Mouse (Mus musculus): ENCODE results near the gene Eng. TPM values are rescaled to one million over a fixed set of nuclear protein-coding genes. Genes with fewer than 3 reads are reported as not detected.
A peak's percentile ranks its signal among the peaks of the same experiment; 100 is the strongest.

The Eng gene
- total RNA-seq, 2 experiments from 2014 or later = 55.3 to 60.1 TPM

DNA sequence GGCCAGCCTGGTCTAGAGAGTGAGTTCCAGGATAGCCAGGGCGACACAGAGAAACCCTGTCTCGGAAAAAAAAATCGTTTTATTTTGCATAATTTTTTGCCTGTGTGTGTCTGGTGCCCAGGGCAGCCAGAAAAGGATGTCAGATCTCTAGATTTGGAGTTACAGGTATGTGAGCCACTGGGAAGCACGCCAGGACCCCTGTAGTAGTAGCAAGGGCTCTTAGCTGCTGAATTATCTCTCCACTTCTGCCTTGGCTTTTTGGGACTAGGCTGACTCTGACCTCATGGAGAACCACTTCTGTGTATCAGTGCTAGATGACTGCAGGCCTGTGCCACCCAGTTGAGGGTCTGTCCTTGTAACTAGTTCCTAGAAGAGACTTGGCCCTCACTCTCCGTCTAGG lies 4.6 kb upstream of the Eng start:
- no peak for DNase-seq (ENCODE audit: low spot score in 2 of 2)

DNA sequence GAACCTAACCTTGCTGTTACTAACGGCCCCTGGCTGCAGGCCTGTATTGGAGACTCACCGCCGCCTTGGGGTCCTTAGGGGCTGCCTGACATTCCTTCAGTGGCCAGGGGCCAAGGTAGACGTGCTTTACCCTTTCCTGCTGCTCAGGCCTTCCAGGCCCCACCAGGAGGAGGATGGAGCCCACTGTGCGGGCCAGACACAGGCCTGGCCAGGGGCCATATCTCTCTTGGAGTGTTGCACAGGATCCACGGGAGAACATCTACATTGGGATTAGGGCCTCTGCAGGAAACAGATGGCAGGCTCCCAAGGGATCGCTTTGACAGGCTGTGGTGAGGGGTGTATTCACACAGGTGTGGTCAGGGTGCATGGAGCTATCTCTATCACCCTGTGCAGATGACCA lies 3.6 kb upstream of the Eng start:
- peak in 1 of 2 experiments; percentile 50 for DNase-seq (ENCODE audit: low spot score in 2 of 2)

DNA sequence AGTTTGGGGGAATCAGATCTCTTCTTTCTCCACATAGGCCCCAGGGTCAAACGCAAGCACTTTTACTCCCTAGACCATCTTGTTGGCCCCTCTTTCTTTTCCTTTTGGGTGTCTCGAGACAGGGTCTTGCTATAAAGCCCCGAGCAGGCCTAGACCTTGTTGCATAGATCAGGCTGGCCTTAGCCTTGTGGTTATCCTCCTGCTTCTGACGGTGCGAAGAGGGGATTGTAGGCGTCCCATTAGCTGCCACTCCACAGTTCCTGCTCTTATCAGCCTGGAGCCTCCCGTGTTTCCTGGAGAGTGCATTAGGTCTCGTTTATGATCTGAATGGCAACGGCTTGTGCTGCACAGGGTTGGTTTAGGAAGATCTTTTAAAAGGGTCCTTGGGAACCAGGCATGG lies 2.3 kb upstream of the Eng start:
- DNase-seq (ENCODE audit: low spot score in 2 of 2) = no peak

DNA sequence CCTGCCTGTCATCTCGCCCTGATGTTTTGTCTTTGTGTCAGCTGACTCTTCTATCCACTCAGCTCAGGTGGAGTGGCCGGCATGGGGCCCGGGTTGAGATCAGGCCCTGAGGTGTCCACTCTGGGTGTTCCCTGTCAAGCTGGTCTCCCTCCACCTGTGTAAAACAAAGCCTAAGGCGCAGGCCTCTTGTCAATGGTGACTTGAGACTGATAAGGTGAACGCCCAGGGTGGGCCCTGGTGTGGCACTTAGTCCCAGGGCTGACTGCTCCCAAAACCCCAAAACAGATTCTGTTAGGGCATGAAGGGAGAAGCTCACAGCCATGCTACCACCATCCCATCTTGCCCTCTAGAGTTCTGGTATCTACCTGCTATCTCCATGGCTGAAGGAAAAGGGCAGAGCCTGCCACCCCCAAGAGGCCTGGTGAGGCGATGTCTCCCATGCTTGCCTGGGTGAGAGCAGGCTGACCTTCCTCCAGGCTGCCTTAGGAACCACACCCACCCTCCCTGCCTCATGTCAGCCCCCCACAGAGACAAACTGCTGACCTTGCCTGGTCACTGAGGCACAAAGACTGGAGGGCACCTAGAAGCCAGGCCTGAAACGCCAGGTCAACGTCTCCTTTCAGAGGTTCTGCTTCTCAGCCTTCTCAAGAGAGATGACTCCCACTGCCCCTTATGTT lies 1.5 kb upstream of the Eng start:
- no peak for DNase-seq (ENCODE audit: low spot score in 2 of 2)

DNA sequence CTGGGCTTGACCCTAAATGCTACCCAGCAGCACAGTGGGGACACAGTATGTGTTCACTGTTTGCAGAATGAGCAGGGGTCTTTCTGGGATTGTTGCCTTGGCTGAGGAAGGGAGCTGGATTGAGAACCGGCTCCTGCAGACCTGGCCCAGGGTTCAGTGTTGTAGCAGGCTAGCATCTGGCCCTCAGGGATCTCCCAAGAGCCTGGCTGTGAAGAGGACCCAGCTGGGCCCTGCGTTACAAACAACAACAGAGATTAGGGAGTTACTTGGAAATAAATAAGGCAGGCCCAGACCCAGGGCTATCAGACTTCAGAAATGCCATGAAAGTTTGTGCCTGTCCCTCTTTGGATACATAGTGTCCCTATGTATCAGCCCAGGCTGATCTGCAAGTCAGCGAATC lies 748 bp upstream of the Eng start:
- no peak for DNase-seq (ENCODE audit: low spot score in 2 of 2)

DNA sequence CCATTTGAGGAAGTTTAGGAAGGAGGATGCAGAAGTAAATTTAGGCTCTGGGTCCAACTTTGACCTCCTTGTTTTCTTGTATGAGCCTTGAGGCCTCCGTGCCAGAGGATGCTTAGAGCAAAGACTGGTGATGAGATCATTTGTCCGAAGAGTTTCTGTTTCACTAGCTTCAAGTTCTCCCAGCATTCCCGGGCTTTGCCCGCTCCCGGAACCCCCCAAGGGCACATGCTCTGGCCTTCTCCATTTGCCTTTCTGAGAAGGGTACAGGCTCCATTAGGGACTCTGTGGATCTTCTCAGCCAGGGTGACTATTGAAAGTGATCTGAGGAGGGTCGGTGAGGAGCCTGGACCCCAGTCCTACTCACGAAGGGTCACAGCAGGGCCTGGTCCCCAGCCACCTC lies 971 bp downstream of the Eng start:
- no peak for DNase-seq (ENCODE audit: low spot score in 2 of 2)

DNA sequence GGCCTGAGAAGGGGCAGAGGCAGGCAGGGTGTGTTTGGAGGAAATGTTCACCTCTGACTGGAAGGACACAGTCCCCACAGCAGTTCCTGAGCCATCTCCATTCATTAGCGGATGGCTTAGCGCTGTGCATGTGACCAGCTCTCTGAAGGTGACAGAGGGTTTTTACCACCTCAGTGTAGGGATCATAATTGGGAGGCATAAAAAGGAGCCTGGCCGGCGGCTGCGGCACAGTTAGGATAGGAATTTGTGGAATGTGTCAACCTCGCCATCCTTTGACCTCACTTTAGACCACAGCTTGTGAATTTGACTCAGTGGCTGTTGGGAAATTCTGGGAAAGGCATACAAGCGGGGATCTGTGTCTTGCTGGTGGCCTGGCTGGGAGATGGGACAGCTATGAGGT lies 7.4 kb downstream of the Eng start:
- DNase-seq (ENCODE audit: low spot score in 2 of 2) = no peak

DNA sequence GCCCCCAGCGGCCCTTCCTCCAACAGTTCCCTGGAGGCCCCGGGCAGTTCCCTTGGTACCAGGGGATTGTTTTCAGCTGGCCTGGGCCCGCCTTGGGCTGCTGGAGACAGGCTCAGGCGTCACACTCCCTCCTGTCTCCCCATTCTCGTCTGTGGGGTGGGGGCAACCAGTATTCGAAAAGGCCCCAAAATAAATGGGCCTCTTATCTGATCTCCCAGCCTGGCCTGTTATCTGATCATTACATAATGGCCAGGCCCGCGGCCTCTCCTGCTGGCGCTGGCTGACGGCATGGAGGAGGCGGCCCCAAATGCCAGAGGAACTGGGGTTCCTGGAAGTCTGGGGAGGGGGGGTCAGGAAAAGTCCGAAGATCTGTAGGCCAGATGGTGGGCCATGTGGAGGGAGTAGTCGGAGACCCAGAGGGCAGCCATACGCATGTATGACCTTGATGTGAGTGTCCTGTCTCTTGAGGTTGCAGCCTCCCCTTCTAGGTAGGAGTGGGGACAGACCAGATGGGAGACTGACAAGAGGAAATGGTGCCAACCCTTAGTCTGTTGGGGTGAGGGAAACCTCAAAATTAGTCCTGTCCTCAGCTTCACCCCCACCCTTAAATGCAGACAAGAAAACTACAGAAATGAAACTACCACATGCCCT lies 8.5 kb downstream of the Eng start:
- DNase-seq (ENCODE audit: low spot score in 2 of 2) = no peak

DNA sequence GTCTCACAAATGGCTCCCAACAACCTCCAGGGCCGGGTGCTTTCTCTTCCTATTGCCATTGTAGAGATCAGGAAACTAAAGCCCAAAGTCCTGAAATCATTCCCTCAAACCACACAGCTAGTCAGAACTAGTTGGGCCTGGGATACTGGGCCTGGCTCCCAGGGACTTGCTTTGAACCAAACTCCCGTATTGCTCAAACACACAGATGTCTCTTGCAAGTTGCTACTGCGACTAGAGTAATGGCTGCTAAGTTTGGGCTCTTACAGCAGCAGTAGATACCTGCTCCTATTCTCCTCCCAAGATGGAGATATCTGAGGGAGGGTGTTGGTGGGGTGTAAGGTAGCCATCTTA lies 9.0 kb downstream of the Eng start:
- no peak for DNase-seq (ENCODE audit: low spot score in 2 of 2)

DNA sequence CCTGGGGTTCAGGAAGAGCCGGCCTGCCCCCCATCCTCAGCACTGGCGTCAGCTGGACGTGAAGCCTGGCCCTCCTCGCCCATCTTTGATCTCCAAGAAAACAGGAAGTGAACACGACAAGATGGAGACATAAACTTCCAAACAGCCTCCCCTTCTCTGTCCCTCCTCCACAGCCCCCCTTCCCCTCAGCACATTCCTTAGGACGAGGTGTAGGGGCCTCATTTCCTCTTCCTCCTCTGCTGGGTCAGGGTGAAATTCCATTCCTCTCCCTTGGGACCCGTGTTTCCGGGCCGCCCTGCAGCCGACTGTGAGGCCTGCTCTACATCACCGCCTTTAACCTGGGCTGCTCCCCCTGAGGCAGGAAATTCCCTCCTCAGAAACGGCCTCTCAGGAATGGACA lies 9.4 kb downstream of the Eng start:
- DNase-seq (ENCODE audit: low spot score in 2 of 2) = no peak

DNA sequence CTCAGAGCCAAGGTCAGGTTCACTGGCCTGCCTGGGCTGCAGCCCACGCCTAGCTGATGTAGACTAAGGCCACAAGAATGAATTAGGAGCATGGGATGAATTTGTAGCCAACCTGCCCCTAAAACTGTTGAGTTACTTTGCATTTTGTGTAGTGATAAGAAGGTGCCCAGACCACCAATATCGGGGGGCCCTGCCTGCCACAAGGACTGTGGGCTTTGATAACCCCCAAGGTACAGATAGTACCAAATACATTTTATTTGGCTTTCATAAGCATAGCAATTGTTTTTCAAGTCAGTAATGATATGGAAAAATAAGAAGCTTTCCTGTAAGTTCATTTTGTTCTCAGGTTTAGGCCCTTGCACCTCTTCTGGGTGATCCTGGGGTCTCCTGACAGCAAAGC lies 12.5 kb downstream of the Eng start:
- DNase-seq (ENCODE audit: low spot score in 2 of 2) = no peak

DNA sequence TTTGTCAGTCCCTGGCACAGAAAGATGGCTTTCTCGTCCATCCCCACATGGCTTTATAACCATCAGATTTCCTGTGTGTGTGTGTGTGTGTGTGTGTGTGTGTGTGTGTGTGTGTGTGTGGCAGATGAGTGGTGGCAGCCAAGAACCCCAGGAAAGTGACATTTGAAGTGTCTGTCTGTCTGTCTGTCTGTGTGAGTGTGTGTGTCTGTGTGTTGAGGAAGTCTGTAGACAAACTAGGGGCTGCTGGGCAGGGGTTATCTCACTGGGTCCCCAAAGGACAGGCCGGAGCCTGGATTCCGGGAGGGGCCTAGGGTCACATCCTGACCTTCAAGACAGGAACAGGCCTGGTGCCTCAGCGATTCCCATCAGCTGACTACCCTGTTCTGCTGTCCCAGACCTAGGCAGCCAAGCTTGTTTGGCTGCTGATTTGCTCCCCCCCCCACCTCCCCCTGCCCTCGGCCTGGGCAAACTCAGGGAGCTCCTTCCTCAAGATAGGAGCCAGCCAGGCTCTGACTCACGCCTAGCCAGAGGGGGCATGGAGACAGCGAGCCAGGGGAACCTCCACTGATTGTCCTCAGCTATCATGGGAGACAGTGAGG lies 15.2 kb downstream of the Eng start:
- no peak for DNase-seq (ENCODE audit: low spot score in 2 of 2)

DNA sequence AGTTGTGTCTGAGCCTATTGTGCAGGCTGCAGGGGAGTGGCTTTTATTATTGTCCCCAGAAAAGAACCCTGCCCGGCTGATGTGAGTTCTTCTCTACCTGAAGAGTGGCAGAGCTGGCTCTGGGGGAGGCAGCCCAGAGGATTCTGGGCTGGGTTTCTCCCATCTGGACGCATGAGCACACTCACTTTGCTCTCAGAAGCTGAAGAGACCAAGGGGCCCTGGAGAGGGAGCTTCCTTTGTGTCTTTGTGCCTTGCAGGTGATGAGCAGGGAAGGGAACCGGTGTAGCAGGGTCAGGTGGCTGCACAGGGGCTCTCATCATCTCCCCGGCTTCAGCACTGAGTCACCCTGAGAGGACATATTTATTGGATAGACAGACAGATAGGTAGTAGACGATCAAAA lies 15.9 kb downstream of the Eng start:
- DNase-seq (ENCODE audit: low spot score in 2 of 2) = no peak

DNA sequence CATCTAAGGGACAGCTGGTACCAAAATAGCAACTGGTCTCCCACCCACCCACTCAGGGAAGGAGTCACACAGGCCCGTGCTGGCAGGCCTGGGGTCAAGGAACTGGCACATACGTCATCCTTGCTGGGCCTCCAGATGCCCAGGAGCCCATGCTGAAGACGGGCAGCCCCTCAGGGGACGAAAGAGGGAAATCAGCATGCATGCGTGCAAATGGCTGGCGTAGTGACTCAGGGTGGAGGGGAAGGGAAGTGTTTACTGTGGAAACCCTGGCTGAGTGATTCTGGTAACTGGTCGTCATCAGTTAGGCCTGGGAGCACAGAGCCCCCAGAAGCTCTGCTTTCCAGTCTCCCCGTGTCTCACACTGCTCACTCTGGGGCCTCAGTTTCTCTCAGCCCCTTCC lies 18.9 kb downstream of the Eng start:
- DNase-seq (ENCODE audit: low spot score in 2 of 2) = no peak

DNA sequence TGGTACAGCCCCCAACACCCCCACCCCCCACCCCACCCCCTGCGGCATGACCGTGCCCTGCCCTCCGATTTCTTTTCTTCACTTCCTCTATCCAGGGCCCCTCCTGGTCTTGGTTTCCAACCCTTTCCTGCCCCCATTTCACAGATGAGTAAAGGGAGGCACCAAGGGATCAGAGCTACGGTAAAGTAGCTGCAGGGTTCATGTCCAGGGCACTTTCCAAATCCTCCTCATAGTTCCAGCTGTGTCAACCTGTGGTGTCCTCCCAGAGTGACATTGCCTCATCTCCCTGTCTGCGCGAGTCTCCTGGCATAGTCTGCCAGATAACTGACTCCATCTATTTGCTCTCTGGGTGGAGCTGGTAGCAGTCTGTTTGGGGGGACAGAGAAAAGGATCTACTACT lies 19.5 kb downstream of the Eng start:
- DNase-seq (ENCODE audit: low spot score in 2 of 2) = no peak

DNA sequence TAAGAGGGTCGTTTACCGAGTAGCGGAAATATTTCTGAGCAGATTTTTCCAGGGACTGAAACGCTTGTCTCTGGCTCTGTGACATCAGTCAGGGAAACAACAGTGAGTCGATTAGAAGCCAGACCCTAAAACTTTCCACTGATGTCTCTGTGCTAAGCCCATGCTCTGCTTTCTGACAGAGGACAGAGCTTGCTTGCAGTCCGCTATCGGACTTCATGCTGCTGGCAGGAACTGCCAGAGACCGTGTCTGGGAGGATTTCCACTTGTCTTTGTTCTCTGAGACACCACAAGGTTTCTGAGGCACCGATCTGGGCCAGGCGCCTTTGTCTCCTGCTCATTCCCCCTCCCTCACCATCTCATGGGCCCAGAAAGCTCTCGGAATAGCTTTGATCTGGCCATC lies 21.4 kb downstream of the Eng start:
- no peak for DNase-seq (ENCODE audit: low spot score in 2 of 2)

DNA sequence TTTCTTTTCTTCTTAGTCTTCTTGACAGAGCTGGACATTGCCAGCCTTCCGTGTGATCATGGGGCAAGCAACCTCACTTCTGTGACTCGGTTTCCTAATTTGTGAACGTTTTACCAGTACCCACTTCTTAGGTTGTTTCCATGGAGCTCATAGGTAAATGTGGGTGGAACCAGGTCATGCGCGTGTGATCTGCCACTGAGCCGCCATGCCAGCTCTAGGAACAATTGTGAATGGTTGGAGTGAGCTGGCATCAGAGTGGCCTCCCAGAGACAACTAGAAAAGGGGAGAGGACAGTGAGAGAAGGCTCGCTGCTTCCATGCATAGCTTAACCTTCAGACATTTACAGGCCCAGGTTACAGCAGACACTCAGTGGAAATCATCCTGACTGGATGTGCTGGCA lies 21.8 kb downstream of the Eng start:
- DNase-seq (ENCODE audit: low spot score in 2 of 2) = no peak

DNA sequence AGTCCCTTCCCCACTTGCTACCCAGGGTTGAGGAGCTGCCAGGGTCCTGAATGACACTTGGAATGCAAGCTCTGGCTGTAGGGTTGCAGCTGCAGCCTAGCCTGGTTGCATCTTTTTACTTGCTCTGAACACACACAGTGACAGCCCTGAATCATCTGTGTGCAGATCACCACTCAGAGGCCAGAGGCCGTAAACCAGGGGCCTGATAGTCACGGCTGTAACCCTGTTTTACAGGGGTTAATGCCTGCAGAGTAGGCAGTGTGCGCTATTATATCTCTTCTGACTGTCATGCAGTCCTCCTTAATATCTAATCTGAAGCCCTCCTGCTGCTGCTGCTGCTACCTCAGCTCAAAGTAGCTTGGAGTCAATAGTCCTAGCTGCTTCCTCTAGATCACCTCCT lies 23.5 kb downstream of the Eng start:
- no peak for DNase-seq (ENCODE audit: low spot score in 2 of 2)

DNA sequence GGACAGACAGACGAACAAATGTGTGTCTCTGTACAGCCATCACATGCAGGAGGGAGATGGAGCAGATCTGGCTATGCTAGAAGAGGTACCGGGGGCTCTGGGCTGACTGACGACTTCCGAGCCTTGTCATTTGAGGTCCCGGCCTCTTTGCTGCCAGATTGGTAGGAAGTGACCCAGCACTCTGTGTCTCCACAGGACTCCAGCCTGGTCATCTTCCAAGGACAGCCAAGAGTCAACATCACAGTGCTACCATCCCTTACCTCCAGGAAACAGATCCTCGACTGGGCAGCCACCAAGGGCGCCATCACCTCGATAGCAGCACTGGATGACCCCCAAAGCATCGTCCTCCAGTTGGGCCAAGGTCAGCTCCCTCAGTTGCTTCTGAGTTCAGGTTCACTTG lies 24.8 kb downstream of the Eng start:
- DNase-seq (ENCODE audit: low spot score in 2 of 2) = no peak

DNA sequence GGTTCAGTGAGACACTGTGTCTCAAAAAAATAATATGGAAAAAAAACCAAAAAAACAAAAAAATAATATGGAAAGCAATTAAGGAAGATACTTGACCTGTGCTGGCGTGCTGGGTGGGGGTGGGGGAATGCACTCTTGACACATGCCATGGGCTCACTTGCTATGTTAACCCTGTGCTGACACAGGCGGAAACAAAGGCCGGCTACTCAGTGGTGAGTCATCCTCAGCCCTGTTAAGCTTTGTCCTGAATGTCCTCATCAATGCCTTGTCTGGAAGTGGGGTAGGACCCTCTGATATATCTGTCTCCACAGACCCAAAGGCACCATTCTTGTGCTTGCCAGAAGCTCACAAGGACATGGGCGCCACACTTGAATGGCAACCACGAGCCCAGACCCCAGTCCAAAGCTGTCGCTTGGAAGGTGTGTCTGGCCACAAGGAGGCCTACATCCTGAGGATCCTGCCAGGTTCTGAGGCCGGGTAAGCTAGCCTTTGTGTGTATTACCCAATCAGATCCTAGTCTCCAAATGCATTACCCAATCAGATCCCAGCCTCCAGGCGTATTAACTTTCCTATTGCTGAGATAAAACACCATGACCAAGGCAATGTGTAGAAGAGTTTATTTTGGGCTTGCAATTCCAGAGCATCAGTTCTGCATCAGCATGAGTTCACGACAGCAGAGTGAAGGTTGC lies 25.7 kb downstream of the Eng start:
- DNase-seq (ENCODE audit: low spot score in 2 of 2) = no peak

DNA sequence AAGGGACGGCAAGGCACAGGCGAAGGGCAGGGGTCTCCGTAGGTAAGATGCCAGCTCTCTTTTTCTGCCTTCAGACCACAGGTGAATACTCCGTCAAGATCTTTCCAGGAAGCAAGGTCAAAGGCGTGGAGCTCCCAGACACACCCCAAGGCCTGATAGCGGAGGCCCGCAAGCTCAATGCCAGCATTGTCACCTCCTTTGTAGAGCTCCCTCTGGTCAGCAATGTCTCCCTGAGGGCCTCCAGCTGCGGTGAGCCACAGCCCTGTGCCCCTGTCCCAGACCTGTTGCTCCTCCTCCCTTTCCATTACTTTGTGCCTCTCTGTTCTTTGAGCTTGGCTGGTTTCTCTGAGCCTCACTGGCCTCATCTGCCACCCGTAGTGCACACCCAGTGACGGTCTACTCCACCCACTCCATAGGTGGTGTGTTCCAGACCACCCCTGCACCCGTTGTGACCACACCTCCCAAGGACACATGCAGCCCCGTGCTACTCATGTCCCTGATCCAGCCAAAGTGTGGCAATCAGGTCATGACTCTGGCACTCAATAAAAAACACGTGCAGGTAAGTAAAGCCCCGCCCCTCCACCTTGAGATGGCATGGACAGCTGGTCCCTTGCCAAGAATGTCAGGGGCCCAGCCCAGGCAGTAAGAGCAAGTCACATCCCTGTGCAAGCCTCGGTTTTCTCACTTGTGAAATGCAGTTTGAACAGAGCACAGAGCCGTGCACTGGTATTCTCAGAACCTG lies 27.0 kb downstream of the Eng start:
- DNase-seq (ENCODE audit: low spot score in 2 of 2) = no peak

DNA sequence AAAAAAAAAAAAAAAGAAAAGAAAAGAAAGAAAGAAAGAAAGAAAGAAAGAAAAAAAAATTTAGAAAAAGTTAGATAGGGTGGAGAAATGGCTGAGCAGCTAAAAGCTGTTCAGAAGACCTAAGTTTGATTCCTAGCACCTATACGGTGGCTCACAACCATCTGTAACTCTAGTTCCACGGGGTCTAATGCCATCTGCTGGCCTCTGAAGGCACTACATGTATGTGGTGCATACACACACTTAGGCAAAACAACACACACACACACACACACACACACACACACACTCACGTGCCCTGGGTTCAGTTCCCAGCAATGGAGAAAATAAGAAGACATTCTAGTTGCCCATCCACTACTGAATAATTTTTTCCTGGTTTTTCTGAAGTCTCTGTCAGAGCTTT lies 30.4 kb downstream of the Eng start:
- no peak for DNase-seq (ENCODE audit: low spot score in 2 of 2)

All from gastrocnemius, postnatal 4 days (tissue).